Comparison of ENCODE assay signal across 28 mouse cellular contexts in the genomic region with DNA sequence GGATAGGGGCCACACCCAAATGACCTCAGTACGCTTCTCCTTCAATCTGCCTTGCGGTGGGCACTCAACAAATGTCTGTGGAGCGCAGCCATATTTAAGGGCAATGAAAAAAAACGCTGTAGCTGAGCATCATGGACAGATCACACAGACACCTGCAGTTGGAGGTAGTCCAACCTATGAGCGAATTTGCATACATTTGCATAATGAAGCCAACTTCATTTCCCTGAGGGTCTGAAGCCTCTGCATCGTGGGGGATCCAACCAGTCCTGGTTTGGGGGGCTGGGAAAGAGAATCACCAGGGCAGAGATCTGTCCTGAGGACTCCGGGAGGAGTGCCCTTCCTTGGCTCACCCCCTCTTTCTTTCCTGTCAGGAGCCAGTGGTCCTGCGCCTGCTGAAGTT. TPM values are rescaled to one million over a fixed set of nuclear protein-coding genes. Genes with fewer than 3 reads are reported as not detected.
DNase-seq lines count a peak whose midpoint lies in the region; ATAC-seq and TF ChIP-seq lines count a peak whose summit lies in the region.
"Had no signal": no experiment of that assay in that cellular context is flagged by ENCODE, and none has a peak within 500 bp of the region (broad histone marks: within the 10 kb centered on the region; RNA-seq: fewer than 3 reads in every experiment).

No protein-coding gene starts in this region.

- H3K4me1 ChIP-seq in forebrain, embryonic 14.5 days (ENCODE audit: control insufficient read depth, insufficient read depth, low read length) = peaks cover 15% of the 10 kb centered on the region
- H3K4me1 ChIP-seq in forebrain, embryonic 13.5 days = peaks cover 25% of the 10 kb centered on the region
- H3K4me1 ChIP-seq: heart, embryonic 10.5 days; liver, embryonic 12.5 days; megakaryocyte, embryonic 14.5 days had no signal

- no peak for TF ChIP-seq POLR2A in brain, embryonic 14.5 days (IDR thresholded peaks at IDR 0.05; ENCODE audit: borderline replicate concordance, extremely low read depth, insufficient read depth, insufficient read length, poor library complexity, severe bottlenecking)

- TF ChIP-seq CTCF in left cerebral cortex, adult 2 months (IDR thresholded peaks at IDR 0.05) = no peak
- no peak for TF ChIP-seq CTCF in brain, embryonic 14.5 days (IDR thresholded peaks at IDR 0.05; ENCODE audit: borderline replicate concordance, extremely low read depth, insufficient read depth, insufficient read length)

- intact Hi-C loops in left cerebral cortex, adult 2 months (cut with DNase I) = no loop called here
- intact Hi-C loops in left cerebral cortex, postnatal 10 days (cut with DNase I) = no loop called here

- no peak overlapping the region for H3K9ac ChIP-seq in forebrain, embryonic 14.5 days (ENCODE audit: low read length)
- no peak overlapping the region for H3K9ac ChIP-seq in forebrain, embryonic 13.5 days
- H3K9ac ChIP-seq: forebrain, embryonic 15.5 days; heart, embryonic 15.5 days; liver, embryonic 12.5 days; liver, postnatal 0 days; midbrain, embryonic 13.5 days had no signal

- WGBS in forebrain, embryonic 14.5 days = 62% methylated on average over 8 of the region's 8 CpGs
- 70% methylated on average over 8 of the region's 8 CpGs for WGBS in forebrain, embryonic 13.5 days

- H3K27me3 ChIP-seq in forebrain, embryonic 14.5 days (replicated peaks; ENCODE audit: control insufficient read depth, insufficient read depth, low read length) = no peaks in the 10 kb centered on the region
- no peaks in the 10 kb centered on the region for H3K27me3 ChIP-seq in forebrain, embryonic 13.5 days
- H3K27me3 ChIP-seq: forebrain, embryonic 15.5 days; liver, embryonic 12.5 days; midbrain, embryonic 13.5 days had no signal

- DNase-seq in cerebellum, adult 11-12 months = peak; percentile 66
- DNase-seq in cerebellum, postnatal 36 days = no peak
- peak; percentile 51 for DNase-seq in forebrain, embryonic 14.5 days (ENCODE audit: low spot score)
- DNase-seq in left cerebral cortex, adult 2 months (ENCODE audit: extremely low spot score in 1 of 2, low spot score in 2 of 2) = no peak
- DNase-seq in left cerebral cortex, postnatal 10 days (ENCODE audit: extremely low spot score in 1 of 2, low spot score in 2 of 2) = no peak
- DNase-seq in brain, embryonic 14.5 days (ENCODE audit: low read depth) = peak; percentile 56
- DNase-seq in thymus, postnatal 36 days = no peak
- DNase-seq: adrenal gland, adult 8-10 months; gastrocnemius, postnatal 25 days; heart, adult 11 months; kidney, adult 8-10 months; kidney, postnatal 4 days; liver, postnatal 0 days; lung, postnatal 4 days; spleen, adult 18-20 months; thymus, postnatal 14 days had no signal

- H3K27ac ChIP-seq in forebrain, embryonic 14.5 days (ENCODE audit: low read depth, low read length) = no peak overlapping the region
- no peak overlapping the region for H3K27ac ChIP-seq in forebrain, embryonic 13.5 days
- H3K27ac ChIP-seq in left cerebral cortex, adult 2 months = peak overlapping the region; percentile 57; the same call in 1 of the 2 replicates
- H3K27ac ChIP-seq: heart, embryonic 10.5 days; heart, embryonic 15.5 days; kidney, postnatal 0 days; liver, embryonic 12.5 days; midbrain, embryonic 13.5 days had no signal

- no peak overlapping the region for H3K4me3 ChIP-seq in forebrain, embryonic 14.5 days (ENCODE audit: low read depth, low read length)
- no peak overlapping the region for H3K4me3 ChIP-seq in forebrain, embryonic 13.5 days
- H3K4me3 ChIP-seq in left cerebral cortex, adult 2 months = no peak overlapping the region
- H3K4me3 ChIP-seq: forebrain, embryonic 15.5 days; heart, embryonic 10.5 days; heart, embryonic 15.5 days; liver, embryonic 12.5 days; megakaryocyte, embryonic 14.5 days; midbrain, embryonic 13.5 days had no signal

- H3K36me3 ChIP-seq in forebrain, embryonic 14.5 days (ENCODE audit: control insufficient read depth, insufficient read depth, low read length) = 0 out of 2 replicates have a peak, but pooled peaks cover 3% of the 10 kb centered on the region
- peaks cover 8% of the 10 kb centered on the region for H3K36me3 ChIP-seq in forebrain, embryonic 13.5 days (ENCODE audit: poor library complexity, severe bottlenecking)
- H3K36me3 ChIP-seq: forebrain, embryonic 15.5 days; G1E; heart, embryonic 10.5 days; heart, embryonic 15.5 days; liver, embryonic 12.5 days had no signal

- ATAC-seq in forebrain, embryonic 14.5 days = no peak
- no peak for ATAC-seq in forebrain, embryonic 13.5 days
- ATAC-seq: forebrain, embryonic 15.5 days; intestine, embryonic 16.5 days; liver, embryonic 12.5 days; liver, postnatal 0 days; midbrain, embryonic 13.5 days had no signal

- H3K9me3 ChIP-seq in forebrain, embryonic 14.5 days (replicated peaks; ENCODE audit: control insufficient read depth, low read length) = no peaks in the 10 kb centered on the region
- H3K9me3 ChIP-seq in forebrain, embryonic 13.5 days (replicated peaks) = no peaks in the 10 kb centered on the region
- H3K9me3 ChIP-seq: forebrain, embryonic 15.5 days; heart, embryonic 10.5 days; heart, embryonic 15.5 days; liver, embryonic 12.5 days; megakaryocyte, embryonic 14.5 days; midbrain, embryonic 13.5 days had no signal

- no peak overlapping the region for H3K4me2 ChIP-seq in forebrain, embryonic 14.5 days (ENCODE audit: low read length)
- H3K4me2 ChIP-seq in forebrain, embryonic 13.5 days = no peak overlapping the region
- H3K4me2 ChIP-seq: forebrain, embryonic 15.5 days; heart, embryonic 15.5 days; liver, embryonic 12.5 days; midbrain, embryonic 13.5 days had no signal

RNA-seq across cellular contexts. Expression of gene Dlgap3, which starts 23.7 kb away (rescaled TPM):
- 8.4 and 10.8 TPM in 2 replicates for polyA plus RNA-seq in forebrain, embryonic 14.5 days (2014; fragmentation: Nextera tagmentation; extraction: Ambion mirVana)
- 4.9 and 5.4 TPM in 2 replicates for polyA plus RNA-seq in forebrain, embryonic 13.5 days (2015; fragmentation: Nextera tagmentation; extraction: Ambion mirVana)
- 100 to 1,000 TPM; 372 to 403 TPM for total RNA-seq in left cerebral cortex, adult 2 months (2021)
- total RNA-seq in left cerebral cortex, postnatal 10 days (2021) = 100 to 1,000 TPM; 275 to 284 TPM
- polyA plus RNA-seq in brain, embryonic 14.5 days (2012; rRNA removed) = 27.0 and 42.7 TPM in 2 replicates
- total RNA-seq: monocyte, adult 5-6 weeks had no signal
- polyA plus RNA-seq: C2C12, G1E had no signal

RNA-seq across cellular contexts. Expression of gene Smim12, which starts 50.9 kb away (rescaled TPM):
- 53.2 and 61.1 TPM in 2 replicates for polyA plus RNA-seq in forebrain, embryonic 14.5 days (2014; fragmentation: Nextera tagmentation; extraction: Ambion mirVana)
- polyA plus RNA-seq in forebrain, embryonic 13.5 days (2015; fragmentation: Nextera tagmentation; extraction: Ambion mirVana) = 50.4 and 51.3 TPM in 2 replicates
- 10 to 100 TPM; 52.1 to 54.0 TPM for total RNA-seq in left cerebral cortex, adult 2 months (2021)
- total RNA-seq in left cerebral cortex, postnatal 10 days (2021) = 10 to 100 TPM; 40.5 to 42.9 TPM
- polyA plus RNA-seq in brain, embryonic 14.5 days (2012; rRNA removed) = 31.6 and 37.0 TPM in 2 replicates

Comparison
In these comparisons a context has a peak if more than half of its experiments do, and no peak if none do; other contexts are left out.
1. DNase-seq: peak in cerebellum, adult 11-12 months (single experiment), forebrain, embryonic 14.5 days (single experiment) and brain, embryonic 14.5 days (single experiment); none in cerebellum, postnatal 36 days (0 of 2), left cerebral cortex, adult 2 months (0 of 2), left cerebral cortex, postnatal 10 days (0 of 2) and thymus, postnatal 36 days (0 of 2).